Mouse (Mus musculus) left cerebral cortex, adult 18-20 months (tissue): ENCODE results near the gene Smo. TPM values are rescaled to one million over a fixed set of nuclear protein-coding genes. Genes with fewer than 3 reads are reported as not detected.

Experiments used
- DNase-seq, 2 experiments: peaks; one replicate each; pipeline ENCODE4 v3.0.0; 2021 to 2022; ENCODE audit warnings: low spot score in 2 of 2, mixed read lengths in 1 of 2
- long read RNA-seq, 2 experiments: library from polyadenylated mRNA; stranded (forward); transcript quantifications; one replicate each; pipeline ENCODE4 v2.0.0; 2021
- total RNA-seq, 2 experiments: library from RNA; stranded (reverse); gene quantifications; 2 replicates each; pipeline ENCODE4 v1.2.3; 2021

Smo gene
- 1 to 10 TPM; 8.3 to 9.1 TPM for total RNA-seq
- long read RNA-seq, experiment 1, transcript Smo-201 (12 exons, 3,779 nt), result major isoform, 10 of 17 reads
- long read RNA-seq, experiment 1, partial matches to known transcripts, result 1 of 17 reads
- long read RNA-seq, experiment 1, other reads (novel, unspliced or antisense), result 6 of 17 reads
- long read RNA-seq, experiment 2, transcript Smo-201 (12 exons, 3,779 nt), result major isoform, 6 of 10 reads
- long read RNA-seq, experiment 2, partial matches to known transcripts, result 3 of 10 reads
- long read RNA-seq, experiment 2, other reads (novel, unspliced or antisense), result 1 of 10 reads

DNA sequence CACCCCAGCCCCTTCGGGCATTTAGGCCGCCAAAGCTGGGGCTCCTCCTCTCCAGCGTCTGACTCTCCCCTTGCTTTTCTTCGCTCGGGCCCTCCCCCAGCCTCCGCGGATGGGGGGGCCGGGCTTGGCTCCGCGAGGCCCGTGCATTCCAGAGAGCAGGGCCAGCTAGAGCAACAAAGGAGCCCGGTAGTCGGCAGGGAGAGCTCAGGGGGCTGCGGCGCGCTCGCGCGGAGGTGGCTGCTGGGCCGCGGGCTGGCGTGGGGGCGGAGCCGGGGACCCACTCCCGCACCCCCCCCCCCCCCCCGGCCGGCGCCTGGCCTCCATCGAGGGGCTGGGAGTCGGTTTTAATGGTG, at the start of gene Smo:
Smo (plus strand) TSS at position 168 of the 353 bp plus-strand sequence.
- peak in 1 of 2 experiments; percentile 22 for DNase-seq

DNA sequence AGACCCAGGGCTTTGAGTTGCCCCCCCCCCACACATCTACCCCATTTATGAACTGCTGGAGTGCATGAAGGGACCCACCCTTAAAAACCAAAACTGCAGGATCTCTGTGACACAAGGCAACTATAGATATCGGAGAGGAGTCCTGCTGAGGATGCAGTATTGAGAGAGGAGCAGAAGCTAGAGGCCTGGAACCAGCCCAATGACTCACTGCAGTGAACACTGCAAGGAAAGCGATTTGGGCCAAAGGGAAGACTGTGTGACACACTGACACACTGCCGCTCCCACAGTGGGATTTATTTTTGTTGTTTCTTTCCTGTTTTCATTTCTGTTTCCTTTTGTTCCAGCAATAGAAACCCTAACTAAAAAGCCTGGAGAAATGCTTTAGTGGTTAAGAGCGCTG, 49.4 kb upstream of the Smo start:
- no peak for DNase-seq

DNA sequence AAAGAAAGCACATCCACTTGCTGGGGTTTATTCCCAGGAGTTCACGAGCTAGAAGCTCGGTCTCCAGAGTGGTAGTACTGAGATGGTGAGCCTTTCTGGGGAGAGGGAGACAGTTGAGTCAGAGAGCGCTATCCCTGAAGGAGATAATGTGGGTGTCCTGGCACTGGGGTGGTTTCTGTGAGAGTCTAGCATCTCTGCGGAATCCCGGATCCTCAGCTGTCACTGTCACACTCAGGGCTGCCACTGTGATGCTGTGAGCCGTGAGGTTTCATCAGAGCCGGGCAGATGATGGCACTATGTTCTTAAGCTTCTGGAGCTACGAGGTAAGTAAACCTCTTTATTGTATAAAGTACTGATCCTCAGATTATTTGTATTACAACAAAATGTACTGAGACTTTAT, 45.8 kb upstream of the Smo start:
- DNase-seq, result peak in 1 of 2 experiments; percentile 16

DNA sequence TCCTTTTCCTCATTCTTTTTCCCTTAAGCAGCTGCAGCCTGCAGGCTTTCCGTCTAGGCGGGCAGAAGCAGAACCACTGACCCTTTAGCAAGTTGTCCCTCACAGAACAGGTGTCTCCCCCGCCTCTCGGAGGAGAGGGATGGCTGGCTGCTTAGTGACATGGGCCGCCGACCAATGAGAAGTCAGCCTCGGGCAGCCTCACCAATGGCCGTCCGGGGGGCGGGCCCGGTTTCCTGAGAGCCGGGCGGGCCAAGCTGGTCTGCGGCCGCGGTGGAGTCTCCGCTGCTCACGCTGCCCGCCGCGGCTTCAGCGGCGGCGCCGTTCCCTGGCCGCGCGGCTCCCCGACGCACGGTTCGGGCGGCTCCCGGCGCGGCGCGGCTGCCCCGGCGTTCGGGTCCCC, 41.4 kb upstream of the Smo start, which contains the start of gene Tspan33:
Tspan33 (plus strand) TSS at position 270 of the 400 bp plus-strand sequence.
- peak; percentile 90 to 95 for DNase-seq

DNA sequence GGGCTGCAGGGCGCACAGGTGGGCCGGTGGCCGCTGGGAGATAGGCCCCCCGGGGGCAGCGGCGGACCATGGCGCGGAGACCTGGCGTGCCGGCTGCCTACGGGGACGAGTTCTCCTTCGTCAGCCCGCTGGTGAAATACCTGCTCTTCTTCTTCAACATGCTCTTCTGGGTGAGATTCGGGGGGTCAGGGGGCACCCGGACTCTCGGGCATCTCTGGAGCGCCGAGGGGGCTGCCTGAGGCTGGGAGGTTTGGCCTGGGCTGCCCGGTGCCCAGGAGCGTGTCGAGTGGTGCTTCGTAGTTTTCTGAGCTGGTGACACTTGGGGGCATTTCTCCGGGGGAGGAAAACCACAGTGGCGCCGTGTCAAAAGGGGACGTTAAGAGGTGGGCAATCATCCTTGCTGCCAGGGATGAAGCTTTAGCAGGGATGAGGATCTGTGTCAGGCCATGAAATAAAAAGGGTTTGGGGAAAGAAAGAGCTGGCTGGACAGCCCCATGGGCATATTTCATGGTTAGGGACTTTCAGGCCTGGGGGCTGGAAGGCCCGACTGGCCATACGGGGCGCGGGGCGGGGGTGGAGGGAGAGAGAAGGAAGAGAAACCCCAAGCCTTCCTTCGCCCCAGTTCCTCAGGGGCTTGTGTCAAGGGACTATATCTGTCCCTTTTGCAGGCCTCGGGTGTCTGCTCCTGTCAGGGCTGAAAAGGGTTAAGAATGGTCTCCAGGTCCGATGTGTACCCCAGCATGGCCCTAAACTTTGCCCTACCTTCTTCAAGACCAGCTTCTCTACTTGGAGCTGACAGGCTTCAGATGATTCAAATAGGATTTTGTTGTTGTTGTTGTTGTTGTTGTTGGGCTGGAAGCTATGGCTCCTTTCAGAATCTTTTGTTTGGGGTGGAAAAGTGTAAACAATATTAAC, 40.7 kb upstream of the Smo start:
- DNase-seq, result peak in 1 of 2 experiments; percentile 8

DNA sequence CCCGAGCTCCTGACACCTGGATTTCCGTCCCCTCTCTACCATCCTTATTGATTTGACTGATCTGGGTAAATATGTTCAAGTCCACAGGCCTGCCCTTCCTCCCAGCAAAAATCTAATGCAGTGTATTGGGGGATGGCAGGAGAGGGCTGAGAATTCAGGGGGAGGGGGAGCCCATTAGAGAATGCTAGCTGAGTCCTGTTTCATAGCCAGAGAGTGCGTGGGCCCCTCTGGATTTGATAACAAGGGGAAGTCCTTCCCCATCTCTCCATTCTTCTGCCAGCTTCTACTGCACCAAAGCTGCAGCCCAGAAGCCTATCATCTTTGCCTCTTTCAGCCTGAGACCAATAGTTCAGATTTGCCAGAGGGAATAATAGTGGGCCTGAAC, 40.0 kb upstream of the Smo start:
- DNase-seq, result no peak

DNA sequence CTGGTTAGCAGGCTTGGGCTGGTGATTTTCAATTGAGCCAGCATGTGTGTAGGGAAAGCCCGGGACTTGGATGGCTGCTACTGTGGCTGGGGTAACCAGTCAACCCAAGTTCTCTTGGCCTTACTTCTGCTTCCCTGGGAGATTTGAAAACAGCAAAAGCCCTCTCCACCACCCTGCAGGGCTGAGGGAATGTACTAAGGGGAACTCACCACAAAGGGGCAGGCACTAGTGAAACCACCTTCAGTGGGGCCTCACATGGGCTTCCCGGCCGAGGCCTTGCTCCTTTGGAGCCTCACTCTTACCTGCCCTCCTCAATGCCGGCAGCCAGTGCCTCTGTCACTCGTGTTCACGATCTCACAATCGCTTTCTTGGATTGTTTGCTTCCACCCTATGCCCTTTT, 39.3 kb upstream of the Smo start:
- no peak for DNase-seq

DNA sequence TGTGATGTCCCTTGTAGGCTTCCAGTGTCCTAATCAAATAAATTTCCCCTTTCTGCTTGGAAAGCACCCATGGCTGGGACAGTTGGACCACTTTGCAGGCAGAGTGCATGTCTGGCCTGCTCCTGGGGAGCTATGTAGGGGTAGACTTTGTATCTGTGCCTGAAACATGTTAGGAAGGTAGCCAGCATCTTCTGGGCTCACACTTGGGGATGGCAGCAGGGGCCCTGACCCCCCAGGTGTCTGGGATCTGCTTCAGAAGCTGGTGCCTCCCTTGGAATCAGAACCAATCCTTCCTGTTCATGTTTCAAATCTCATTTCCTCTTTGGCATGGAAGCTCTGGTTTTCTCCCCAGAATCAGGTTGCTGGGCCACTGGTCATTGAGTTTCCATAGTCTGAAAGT, 38.2 kb upstream of the Smo start:
- DNase-seq, result no peak

DNA sequence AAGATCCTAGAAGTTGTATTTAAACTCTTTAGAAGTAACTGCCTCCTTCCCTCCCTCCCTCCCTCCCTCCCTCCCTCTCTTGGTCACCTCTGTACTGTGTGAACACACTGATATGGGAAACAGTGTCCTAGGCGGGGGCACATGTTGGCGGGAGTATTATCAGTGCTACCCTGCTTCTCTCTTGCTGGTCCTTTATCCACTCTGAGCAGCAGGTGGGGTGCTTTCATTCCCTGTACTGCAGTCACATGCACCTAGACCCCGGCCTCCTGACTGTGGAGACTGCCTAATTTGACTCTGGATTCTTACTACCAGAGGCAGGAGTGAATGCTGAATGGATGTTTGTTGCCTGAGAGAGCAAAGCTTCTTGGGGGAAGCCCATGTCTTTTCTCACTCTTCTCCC, 37.8 kb upstream of the Smo start:
- DNase-seq, result no peak

DNA sequence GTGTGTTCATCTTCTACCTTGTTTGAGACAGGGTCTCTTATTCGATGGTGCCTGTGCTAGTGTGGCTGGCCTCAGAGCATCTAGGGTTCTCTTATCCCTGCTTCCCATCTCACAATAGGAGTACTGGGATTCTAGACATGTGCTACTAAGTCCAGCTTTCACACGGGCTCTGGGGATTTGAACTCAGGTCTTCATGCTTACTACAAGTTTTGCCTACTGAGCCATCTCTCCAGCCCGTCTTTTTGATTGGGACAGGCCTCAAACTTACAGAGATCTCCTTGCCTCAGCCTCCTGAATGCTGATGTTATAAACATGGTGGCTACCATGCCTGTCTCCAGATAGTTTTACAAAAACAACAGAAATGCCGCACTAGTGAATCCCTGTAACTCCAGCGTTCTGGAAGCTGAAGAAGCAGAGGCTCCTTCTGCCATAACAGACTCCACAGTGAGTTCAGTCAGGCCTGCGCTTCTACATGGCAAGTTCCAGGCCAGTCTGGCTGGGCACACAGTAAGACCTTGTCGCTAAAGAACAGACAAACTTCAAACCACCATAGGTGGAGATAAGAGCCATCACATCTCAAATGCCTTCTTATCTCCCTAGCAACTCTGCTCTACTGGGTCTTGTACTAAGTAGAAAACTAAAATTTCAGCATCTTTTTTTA, 36.1 kb upstream of the Smo start:
- no peak for DNase-seq

DNA sequence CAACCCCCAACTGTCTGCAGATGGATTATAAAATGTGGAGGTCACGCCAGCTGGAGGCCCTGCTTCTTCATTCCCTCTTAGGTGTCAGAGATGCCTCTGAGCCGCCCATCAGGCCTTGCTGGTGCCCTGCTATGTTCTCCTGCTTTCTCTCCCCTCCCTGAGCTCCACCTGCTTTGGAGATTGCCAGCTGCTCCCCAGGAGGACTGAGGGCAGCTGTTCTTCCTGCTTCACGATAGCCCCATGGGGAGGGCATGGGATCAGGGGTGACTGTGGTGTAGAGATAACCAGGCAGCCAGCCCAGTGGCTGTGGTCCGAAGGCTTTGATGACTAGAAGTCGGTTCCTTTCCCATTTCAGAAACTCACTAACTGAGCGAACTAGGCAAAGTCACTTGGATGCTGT, 34.3 kb upstream of the Smo start:
- no peak for DNase-seq

DNA sequence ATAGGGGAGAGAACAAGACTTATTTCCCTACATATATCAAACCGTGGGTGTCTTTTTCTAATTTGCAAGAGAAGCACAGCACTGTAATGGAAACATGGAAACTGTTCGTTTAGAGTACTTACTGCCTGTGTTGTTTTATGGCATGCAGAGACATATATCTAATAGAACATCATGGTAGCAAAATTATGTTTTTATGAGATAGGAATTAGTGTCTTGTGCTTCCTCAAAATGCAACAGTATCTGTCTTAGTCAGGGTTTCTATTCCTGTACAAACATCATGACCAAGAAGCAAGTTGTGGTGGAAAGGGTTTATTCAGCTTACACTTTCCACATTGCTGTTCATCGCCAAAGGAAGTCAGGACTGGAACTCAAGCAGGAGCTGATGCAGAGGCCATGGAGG, 33.2 kb upstream of the Smo start:
- no peak for DNase-seq

DNA sequence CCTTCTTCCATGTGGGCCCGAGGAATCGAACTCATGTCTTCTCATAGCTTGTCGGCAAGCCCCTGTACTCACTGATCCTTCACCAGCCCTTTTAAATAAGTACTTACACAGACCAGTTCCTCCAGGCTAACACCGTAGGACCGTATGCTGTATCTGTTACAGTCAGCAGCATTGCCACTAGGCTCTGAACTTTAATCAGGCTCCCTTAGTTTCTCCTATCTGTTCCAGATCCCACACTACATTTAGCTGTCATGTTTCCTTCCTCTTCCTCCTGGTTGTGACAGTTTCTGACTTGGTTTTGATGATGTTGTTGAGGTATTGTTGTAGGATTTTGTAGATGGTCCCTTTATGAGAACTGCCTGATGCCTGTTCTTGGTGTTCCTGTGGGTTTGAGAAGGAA, 31.2 kb upstream of the Smo start:
- no peak for DNase-seq

DNA sequence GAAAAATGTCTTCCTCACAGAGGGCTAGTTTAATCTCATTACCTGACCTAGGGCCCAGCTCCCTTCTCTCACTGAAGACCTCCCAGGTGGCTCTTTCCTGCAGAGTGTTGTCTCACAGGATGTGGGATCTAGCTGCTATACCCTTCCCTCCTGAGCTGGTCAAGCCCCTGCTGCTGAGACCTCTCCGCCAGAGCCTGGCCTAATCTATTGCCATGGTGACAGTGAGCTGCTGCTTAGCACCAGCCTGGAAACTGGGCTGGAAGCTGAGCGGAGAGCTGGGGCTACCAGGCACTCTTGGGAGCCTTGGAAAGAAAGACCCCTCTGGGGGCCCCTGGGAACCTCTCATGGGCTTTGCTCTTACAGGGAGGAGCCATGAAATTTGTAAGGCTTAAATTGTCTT, 27.4 kb upstream of the Smo start:
- DNase-seq, result no peak

DNA sequence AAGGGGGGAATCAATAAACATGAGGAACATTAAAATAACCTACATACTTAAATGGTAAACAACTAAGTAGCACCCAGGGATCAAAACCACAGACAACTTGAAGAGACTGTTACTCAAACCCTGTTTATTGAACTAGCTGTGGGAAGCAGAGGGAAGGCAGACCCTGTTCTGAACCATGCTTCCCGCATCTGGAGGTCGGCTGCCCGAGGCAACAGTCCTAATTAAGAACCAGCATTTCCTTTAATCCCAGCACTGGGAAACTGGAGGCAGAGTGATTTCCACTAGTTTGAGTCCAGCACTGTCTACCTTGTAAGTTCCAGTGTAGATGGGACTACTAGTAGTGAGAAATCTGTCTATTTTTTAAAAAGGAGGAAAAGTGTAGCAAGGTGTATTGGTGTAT, 24.0 kb upstream of the Smo start:
- no peak for DNase-seq

DNA sequence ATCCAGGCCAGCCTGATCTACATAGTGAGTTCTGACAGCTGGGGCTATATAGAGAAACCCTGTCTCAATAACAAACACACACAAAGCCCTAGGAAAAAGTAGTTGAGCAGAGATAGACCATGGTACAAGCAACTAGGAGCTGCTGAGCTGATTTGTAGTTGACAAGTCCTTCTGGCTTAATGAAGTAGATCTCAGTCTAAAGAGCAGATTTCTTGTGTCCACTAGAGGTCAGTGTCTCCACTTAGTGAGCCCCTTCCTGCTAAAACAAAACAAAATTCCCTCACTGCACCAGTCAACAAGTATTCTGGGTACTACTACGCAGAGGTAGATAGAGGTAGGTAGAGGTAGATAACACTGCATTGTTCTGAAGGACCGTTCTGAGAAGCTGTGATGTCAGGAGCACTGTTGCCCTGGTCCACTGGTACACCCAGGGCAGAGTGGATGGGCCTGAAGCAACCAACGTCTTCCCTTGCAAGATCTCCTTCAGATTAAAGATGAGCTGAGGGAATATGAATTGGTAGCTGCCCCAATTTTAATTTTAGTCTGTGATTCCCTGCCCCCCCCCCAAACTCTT, 23.2 kb upstream of the Smo start:
- DNase-seq, result no peak

DNA sequence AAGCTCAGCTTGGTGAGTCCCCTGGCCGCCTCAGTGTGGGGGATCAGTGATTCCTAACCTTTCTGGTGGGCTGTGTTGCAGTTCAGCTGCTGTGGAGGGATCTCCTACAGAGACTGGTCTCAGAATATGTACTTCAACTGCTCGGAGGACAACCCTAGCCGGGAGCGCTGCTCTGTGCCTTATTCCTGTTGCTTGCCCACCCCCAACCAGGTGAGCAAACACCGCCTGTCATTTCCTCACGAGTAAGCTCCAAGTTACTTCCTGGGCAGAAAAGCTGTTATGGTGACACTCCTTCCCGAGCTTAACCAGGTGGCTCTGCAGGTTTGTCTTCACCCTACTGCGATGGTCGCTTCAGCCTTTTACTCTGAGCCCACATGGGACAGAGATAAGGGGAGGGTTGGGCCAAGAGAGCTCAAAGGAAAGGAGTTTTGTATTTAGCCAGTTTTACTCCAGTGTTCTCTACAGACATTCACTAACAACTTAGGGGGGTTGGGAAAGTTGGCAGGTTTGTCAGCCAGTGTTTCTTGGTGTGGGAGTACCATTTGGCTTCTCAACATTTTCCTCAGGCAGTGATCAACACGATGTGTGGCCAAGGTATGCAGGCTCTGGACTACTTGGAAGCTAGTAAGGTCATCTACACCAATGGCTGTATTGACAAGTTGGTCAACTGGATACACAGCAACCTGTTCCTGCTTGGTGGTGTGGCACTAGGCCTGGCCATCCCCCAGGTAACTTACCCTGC, 18.5 kb upstream of the Smo start:
- peak in 1 of 2 experiments; percentile 52 for DNase-seq

DNA sequence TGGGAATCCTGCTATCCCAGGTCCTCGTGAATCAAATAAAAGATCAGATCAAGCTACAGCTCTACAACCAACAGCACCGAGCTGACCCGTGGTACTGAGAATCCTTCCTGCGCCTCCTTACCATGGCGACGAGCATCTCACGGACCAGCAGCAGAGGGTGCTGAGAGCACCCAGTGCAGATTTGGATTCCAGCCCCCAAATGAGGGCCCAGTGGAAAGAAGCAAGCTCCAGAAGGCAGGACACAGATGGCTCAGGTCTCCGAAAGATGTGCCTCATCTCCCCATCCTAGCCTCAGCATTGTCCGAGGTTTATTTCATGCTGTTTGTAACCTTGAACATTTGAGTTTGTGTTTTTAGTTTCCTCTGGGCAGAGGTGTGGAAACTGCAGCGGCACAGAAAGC, 17.8 kb upstream of the Smo start:
- no peak for DNase-seq

DNA sequence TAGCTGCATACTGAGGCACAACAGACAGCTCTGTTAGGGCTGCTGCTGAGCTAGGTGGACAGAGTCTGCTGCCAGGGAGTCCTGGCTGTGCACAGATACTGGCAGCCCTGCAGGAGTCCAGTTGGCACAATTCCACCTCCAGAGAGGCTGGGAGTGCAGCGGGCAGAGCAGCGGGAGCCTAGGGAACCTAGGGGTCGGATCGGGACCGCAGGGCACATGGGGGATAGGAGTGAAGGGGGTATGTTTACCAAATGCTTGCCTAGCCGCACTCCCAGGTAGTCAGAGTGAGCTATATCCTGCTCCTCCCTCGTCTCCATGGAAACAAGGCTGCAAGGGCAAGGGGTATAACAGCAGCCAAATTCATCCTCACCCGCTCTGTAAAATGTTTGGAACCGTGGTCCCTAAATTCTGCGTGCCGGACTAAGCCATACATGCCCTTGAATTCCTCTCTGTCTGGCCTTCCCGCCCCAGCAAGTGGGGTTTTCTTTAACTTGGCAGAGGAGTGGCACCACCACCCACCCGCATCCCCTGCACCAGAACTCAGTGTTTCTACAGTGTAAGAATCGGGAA, 17.3 kb upstream of the Smo start:
- DNase-seq, result peak in 1 of 2 experiments; percentile 46

DNA sequence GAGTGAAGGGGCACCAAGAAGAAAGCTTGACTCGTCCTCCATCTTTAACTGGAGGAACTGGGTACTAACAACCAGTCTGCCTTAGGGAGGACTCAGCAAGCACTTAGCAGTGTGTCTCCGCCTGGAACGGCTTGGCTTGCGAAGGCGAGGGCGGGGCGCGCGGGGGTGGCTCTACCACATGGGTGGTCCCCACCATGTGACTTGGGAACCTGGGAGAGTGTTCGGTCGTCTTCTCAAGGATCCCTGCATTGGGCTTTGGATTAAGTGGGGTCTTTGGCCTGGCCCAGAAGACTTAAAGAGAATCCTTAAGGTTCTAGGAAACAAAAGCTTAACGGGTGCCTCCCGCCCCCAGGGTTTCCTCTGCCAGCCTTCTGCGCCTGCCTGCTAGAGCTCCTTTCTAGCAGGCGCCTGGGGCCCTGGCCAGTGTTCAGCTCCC, 16.4 kb upstream of the Smo start:
- peak; percentile 73 to 80 for DNase-seq

DNA sequence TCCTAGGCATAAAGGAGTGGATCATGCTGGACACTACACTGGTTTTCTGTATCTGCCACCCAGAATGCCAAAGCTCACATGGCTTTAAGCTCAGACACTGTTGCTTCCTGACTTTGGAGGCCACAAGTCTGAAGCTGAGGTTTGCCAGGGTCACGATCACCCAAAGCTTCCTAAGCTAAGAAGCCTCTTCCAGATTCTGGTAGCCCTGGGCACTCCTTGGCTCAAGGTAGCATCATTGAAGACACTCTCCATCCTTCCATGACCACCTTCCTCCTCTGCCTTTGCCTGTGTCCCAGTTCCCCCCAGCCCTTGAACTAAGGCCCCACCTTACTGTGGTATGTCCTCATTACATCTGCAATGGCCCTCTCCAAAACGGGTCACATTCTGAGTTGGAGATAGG, 13.4 kb upstream of the Smo start:
- no peak for DNase-seq
